14 mouse cellular contexts compared by ENCODE assay signal in the genomic region with DNA sequence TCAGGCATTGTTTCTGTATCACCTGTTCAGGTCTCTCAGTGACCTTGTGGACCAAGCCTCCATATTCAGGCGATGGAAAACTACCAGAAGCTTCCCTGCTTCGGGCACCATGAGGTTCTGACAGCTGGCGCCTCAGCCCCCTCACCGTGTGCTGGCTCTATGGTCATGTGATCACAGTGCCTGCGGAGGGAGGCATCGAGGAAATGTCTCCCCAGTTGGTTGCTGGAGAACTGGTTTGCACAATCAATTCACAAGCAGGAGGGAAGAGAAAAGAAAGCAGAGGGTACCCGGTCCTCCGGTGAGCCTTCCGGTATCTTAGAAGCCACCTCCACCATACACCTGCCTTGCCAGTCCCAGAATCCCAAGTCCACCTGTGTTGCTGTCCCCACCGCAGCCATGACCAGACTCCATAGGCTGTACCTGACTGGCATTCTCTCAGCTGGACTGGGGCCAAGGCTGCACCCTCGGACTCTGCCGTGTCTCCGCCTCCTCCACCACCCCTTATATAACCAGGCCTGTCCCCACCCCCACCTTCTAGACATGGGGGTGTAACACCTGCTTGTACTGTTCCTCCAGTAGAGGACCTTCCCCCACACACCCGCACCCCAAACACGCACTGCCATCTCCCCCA. TPM values are rescaled to one million over a fixed set of nuclear protein-coding genes. Genes with fewer than 3 reads are reported as not detected.
DNase-seq lines count a peak whose midpoint lies in the region; ATAC-seq and TF ChIP-seq lines count a peak whose summit lies in the region.
"Had no signal": no experiment of that assay in that cellular context is flagged by ENCODE, and none has a peak within 500 bp of the region (broad histone marks: within the 10 kb centered on the region; RNA-seq: fewer than 3 reads in every experiment).

No protein-coding gene starts in this region.

- peak; percentile 74 for DNase-seq in cerebellum, adult 11-12 months
- DNase-seq in layer of hippocampus, adult 18-20 months (ENCODE audit: low spot score in 2 of 2), result peak; percentile 76 to 86
- no peak for DNase-seq in layer of hippocampus, postnatal 14 days (ENCODE audit: low spot score in 2 of 2)
- DNase-seq in layer of hippocampus, postnatal 36 days, result peak; percentile 65 to 70
- DNase-seq in right cerebral cortex, postnatal 14 days, result peak; percentile 74
- no peak for DNase-seq in lung, postnatal 0 days (ENCODE audit: low spot score)
- no peak for DNase-seq in heart, postnatal 4 days
- DNase-seq: heart, adult 18-20 months; liver, postnatal 0 days; retina, postnatal 1 day had no signal

- H3K36me3 ChIP-seq in lung, postnatal 0 days (ENCODE audit: insufficient read depth, low read length), result no peaks in the 10 kb centered on the region

- no peak overlapping the region for H3K4me2 ChIP-seq in lung, postnatal 0 days (replicated peaks; ENCODE audit: low read depth, low read length)

- ATAC-seq in cerebellum, adult (ENCODE audit: insufficient number of reproducible peaks, low FRiP score, low TSS enrichment), result no peak; the same call in 1 of the 2 replicates
- ATAC-seq in lung, postnatal 0 days, result no peak
- ATAC-seq: liver, postnatal 0 days had no signal

- 81% methylated on average over 15 of the region's 15 CpGs for WGBS in lung, postnatal 0 days

- TF ChIP-seq EP300 in lung, postnatal 0 days (IDR thresholded peaks at IDR 0.05), result no peak

- H3K27ac ChIP-seq in lung, postnatal 0 days (ENCODE audit: low read length), result no peak overlapping the region
- H3K27ac ChIP-seq: stomach, postnatal 0 days had no signal

- no peaks in the 10 kb centered on the region for H3K9me3 ChIP-seq in lung, postnatal 0 days (ENCODE audit: low read length)

- no peaks in the 10 kb centered on the region for H3K27me3 ChIP-seq in lung, postnatal 0 days (replicated peaks; ENCODE audit: insufficient read depth, low read length)

- TF ChIP-seq CTCF in lung, postnatal 0 days (IDR thresholded peaks at IDR 0.05), result no peak

- H3K4me3 ChIP-seq in lung, postnatal 0 days (ENCODE audit: low read depth, low read length), result no peak overlapping the region
- H3K4me3 ChIP-seq: megakaryocyte, embryonic 14.5 days had no signal

- no peaks in the 10 kb centered on the region for H3K4me1 ChIP-seq in lung, postnatal 0 days (ENCODE audit: insufficient read depth, low read depth, low read length)
- H3K4me1 ChIP-seq: megakaryocyte, embryonic 14.5 days had no signal

- no peak overlapping the region for H3K9ac ChIP-seq in lung, postnatal 0 days (replicated peaks; ENCODE audit: low read depth)
- H3K9ac ChIP-seq: liver, postnatal 0 days had no signal

RNA-seq across cellular contexts. Expression of a gene that starts 49.5 kb away (rescaled TPM):
- 100 to 1,000 TPM; 264 to 275 TPM for total RNA-seq in layer of hippocampus, adult 18-20 months (2021)
- total RNA-seq in layer of hippocampus, postnatal 14 days (2021), result 100 to 1,000 TPM; 224 to 233 TPM
- 100 to 1,000 TPM; 266 to 269 TPM for total RNA-seq in layer of hippocampus, postnatal 36 days (2021)
- polyA plus RNA-seq in lung, postnatal 0 days (2015; fragmentation: Nextera tagmentation; extraction: Ambion mirVana), result 0.97 and 1.1 TPM in 2 replicates
- under 1 TPM; 0.09 to 0.12 TPM for total RNA-seq in heart, postnatal 4 days (2021)
- total RNA-seq: hematopoietic stem cell, adult 5-6 weeks had no signal

Comparison
In these comparisons a context has a peak if more than half of its experiments do, and no peak if none do; other contexts are left out.
1. DNase-seq: peak in cerebellum, adult 11-12 months (single experiment), layer of hippocampus, adult 18-20 months (2 of 2), layer of hippocampus, postnatal 36 days (2 of 2) and right cerebral cortex, postnatal 14 days (single experiment); none in layer of hippocampus, postnatal 14 days (0 of 2), lung, postnatal 0 days (single experiment) and heart, postnatal 4 days (single experiment).
2. RNA of a gene that starts 49.5 kb away (total RNA-seq): 264 to 275 TPM in layer of hippocampus, adult 18-20 months, 266 to 269 TPM in layer of hippocampus, postnatal 36 days and 224 to 233 TPM in layer of hippocampus, postnatal 14 days; 0.09 to 0.12 TPM in heart, postnatal 4 days; every median in the first group is over 100 times any median in the second.